Mouse (Mus musculus) G1E (cell line): ENCODE results near the gene Fbxw2. TPM values are rescaled to one million over a fixed set of nuclear protein-coding genes. Genes with fewer than 3 reads are reported as not detected.
"Not testable (repeated sequence)": the region's sequence is repeated elsewhere in the genome, so short reads cannot be mapped to it uniquely, and the experiment has no call there.

Experiments
- ATAC-seq: 2 replicates; pipeline ENCODE4 v1.8.0; 2016; ENCODE audit warnings: mild to moderate bottlenecking; ENCODE audit not compliant: insufficient number of reproducible peaks, poor library complexity, low FRiP score, severe bottlenecking; ENCODE audit errors: extremely low read depth
- DNase-seq: peaks from one replicate; pipeline ENCODE4 v3.0.0; 2012; ENCODE audit warnings: low spot score
- H3K27me3 ChIP-seq: 2 replicates; pipeline ENCODE4 v1.6.1; 2012; ENCODE audit warnings: mild to moderate bottlenecking, low read length, inconsistent platforms; ENCODE audit not compliant: insufficient read depth
- H3K36me3 ChIP-seq: replicated peaks from 2 replicates; pipeline ENCODE3; 2012; ENCODE audit warnings: mild to moderate bottlenecking, inconsistent platforms
- H3K4me1 ChIP-seq: 2 replicates; pipeline ENCODE4 v1.6.1; 2012; ENCODE audit warnings: low read depth, low read length, inconsistent platforms, mixed read lengths; ENCODE audit not compliant: insufficient read depth
- H3K4me3 ChIP-seq: 2 replicates; pipeline ENCODE4 v1.5.1; 2012; ENCODE audit warnings: low read depth, mild to moderate bottlenecking, inconsistent platforms, low read length, moderate library complexity, mixed read lengths
- H3K9me3 ChIP-seq: replicated peaks from 2 replicates; pipeline ENCODE4 v1.6.1; 2012; ENCODE audit warnings: inconsistent platforms
- CTCF ChIP-seq: IDR thresholded peaks from 2 replicates; pipeline ENCODE4 v1.5.1; 2012; ENCODE audit warnings: low read depth, low read length, inconsistent platforms, mixed read lengths
- GATA1 ChIP-seq: IDR thresholded peaks from 2 replicates; pipeline ENCODE4 v1.6.1; 2012; ENCODE audit warnings: borderline replicate concordance, low read length, inconsistent platforms, mixed read lengths
- GATA2 ChIP-seq: IDR thresholded peaks from 2 replicates; pipeline ENCODE4 v1.6.1; 2012; ENCODE audit warnings: low read depth, low read length, inconsistent platforms, borderline replicate concordance
- POLR2AphosphoS5 ChIP-seq: IDR thresholded peaks from 2 replicates; pipeline ENCODE4 v1.6.1; 2012; ENCODE audit warnings: low read depth, low read length, inconsistent platforms; ENCODE audit not compliant: insufficient replicate concordance
- TAL1 ChIP-seq: conservative IDR thresholded peaks from 2 replicates; pipeline ENCODE4 v1.6.1; 2012; ENCODE audit warnings: low read depth, low read length, inconsistent platforms, mixed read lengths
- polyA plus RNA-seq: library from polyadenylated mRNA; stranded (reverse); fragments of >175 nt; gene quantifications from 2 replicates; pipeline ENCODE4 v1.2.3, GENCODE M21; 2012
- total RNA-seq, 2 experiments: library from RNA; stranded (forward) in 1 of 2; stranded (reverse) in 1 of 2; fragments of 200-1000 nt in 1 of 2; fragments of >200 nt in 1 of 2; fragmentation: Nextera tagmentation in 1 of 2; gene quantifications; 2 replicates each; pipeline ENCODE4 v1.2.3; 2014 to 2017

The Fbxw2 gene
- total and polyA plus RNA-seq, 3 experiments: 26.1 to 99.5 (median 74.7) TPM

GRCm38 (mm10) chr2:34833624-34834023 is 7.5 kb upstream of the Fbxw2 start:
- ATAC-seq (no peak), DNase-seq (no peak)
- Histone ChIP-seq H3K27me3 (peaks cover 20% of the 10 kb centered on the region), H3K4me3 (no peak overlapping the region), H3K4me1 (no peaks in the 10 kb centered on the region), H3K36me3 (peaks cover 2% of the 10 kb centered on the region), H3K9me3 (peaks cover 15% of the 10 kb centered on the region)
- TF ChIP-seq GATA2: no peak
- no peak for TF ChIP-seq TAL1
- TF ChIP-seq CTCF: no peak
- no peak for TF ChIP-seq POLR2AphosphoS5
- TF ChIP-seq GATA1: no peak

- ATAC-seq, H3K36me3 ChIP-seq, H3K4me1 ChIP-seq, H3K4me3 ChIP-seq, DNase-seq: not testable (repeated sequence)
- H3K9me3 ChIP-seq: peaks cover 15% of the 10 kb centered on the region
- peaks cover 14% of the 10 kb centered on the region for H3K27me3 ChIP-seq
These were observed 6.8 kb upstream of the Fbxw2 start, which contains the start of gene Gm34653 for GRCm38 (mm10) chr2:34832766-34833457. TSS of gene Gm34653 (plus strand) at chr2:34833007.

- H3K9me3 ChIP-seq: peaks cover 15% of the 10 kb centered on the region
- H3K4me1 ChIP-seq, H3K36me3 ChIP-seq, ATAC-seq, DNase-seq, H3K27me3 ChIP-seq, H3K4me3 ChIP-seq: not testable (repeated sequence)
These were observed 4.0 kb upstream of the Fbxw2 start for GRCm38 (mm10) chr2:34830066-34830465.

- peaks cover 15% of the 10 kb centered on the region for H3K9me3 ChIP-seq
- no peaks in the 10 kb centered on the region for H3K27me3 ChIP-seq
- peaks cover 22% of the 10 kb centered on the region for H3K36me3 ChIP-seq
- no peak for TF ChIP-seq CTCF
- no peak for TF ChIP-seq TAL1
- TF ChIP-seq GATA1: no peak
- TF ChIP-seq POLR2AphosphoS5: no peak
- TF ChIP-seq GATA2: no peak
- DNase-seq: no peak
- peaks cover 21% of the 10 kb centered on the region for H3K4me1 ChIP-seq
- no peak for ATAC-seq
- no peak overlapping the region for H3K4me3 ChIP-seq
These were observed 1.9 kb upstream of the Fbxw2 start for GRCm38 (mm10) chr2:34828026-34828425.

- ATAC-seq (no peak), DNase-seq (no peak)
- TF ChIP-seq GATA1 (no peak), GATA2 (no peak), CTCF (no peak), POLR2AphosphoS5 (no peak), TAL1 (no peak)
- peaks cover 15% of the 10 kb centered on the region for H3K9me3 ChIP-seq
- H3K4me3 ChIP-seq: no peak overlapping the region
- peaks cover 25% of the 10 kb centered on the region for H3K36me3 ChIP-seq
- no peaks in the 10 kb centered on the region for H3K27me3 ChIP-seq
- peaks cover 23% of the 10 kb centered on the region for H3K4me1 ChIP-seq
These were observed 1.5 kb upstream of the Fbxw2 start for GRCm38 (mm10) chr2:34827591-34827990.

- H3K36me3 ChIP-seq: peaks cover 34% of the 10 kb centered on the region
- H3K27me3 ChIP-seq: no peaks in the 10 kb centered on the region
- peaks cover 27% of the 10 kb centered on the region for H3K4me1 ChIP-seq
- TF ChIP-seq GATA1 (no peak), GATA2 (no peak), POLR2AphosphoS5 (no peak)
- ATAC-seq (no peak), DNase-seq (peak; percentile 37)
- H3K4me3 ChIP-seq: peak overlapping the region; percentile 83
- H3K9me3 ChIP-seq: peaks cover 15% of the 10 kb centered on the region
These were observed 535 bp upstream of the Fbxw2 start for GRCm38 (mm10) chr2:34826460-34827231.

- Histone ChIP-seq H3K9me3 (no peaks in the 10 kb centered on the region), H3K36me3 (peaks cover 87% of the 10 kb centered on the region)
These were observed 7.6 kb downstream of the Fbxw2 start for GRCm38 (mm10) chr2:34818492-34818891.

GRCm38 (mm10) chr2:34815893-34816292 is 10.2 kb downstream of the Fbxw2 start:
- not testable (repeated sequence) for ATAC-seq, H3K9me3 ChIP-seq, DNase-seq, H3K27me3 ChIP-seq, H3K4me3 ChIP-seq
- Histone ChIP-seq H3K36me3 (peaks cover 89% of the 10 kb centered on the region), H3K4me1 (peaks cover 33% of the 10 kb centered on the region)

More at GRCm38 (mm10) chr2:34818492-34818891, 7.6 kb downstream of the Fbxw2 start:
- TF ChIP-seq CTCF (no peak), GATA2 (no peak), GATA1 (no peak), TAL1 (no peak), POLR2AphosphoS5 (no peak)
- DNase-seq (no peak), ATAC-seq (no peak)
- no peak overlapping the region for H3K4me3 ChIP-seq
- H3K27me3 ChIP-seq: no peaks in the 10 kb centered on the region
- H3K4me1 ChIP-seq: peaks cover 27% of the 10 kb centered on the region
